Mouse (Mus musculus) fat pad, adult 2 months (tissue): ENCODE results near the gene Bmpr1a.
"Not testable (repeated sequence)": the region's sequence is repeated elsewhere in the genome, so short reads cannot be mapped to it uniquely, and the experiment has no call there.

Experiments
- DNase-seq: peaks from one replicate; pipeline ENCODE4 v3.0.0-alpha.2; 2011; ENCODE audit warnings: low read depth, low spot score; ENCODE audit errors: extremely low read depth

Gene Bmpr1a

DNA sequence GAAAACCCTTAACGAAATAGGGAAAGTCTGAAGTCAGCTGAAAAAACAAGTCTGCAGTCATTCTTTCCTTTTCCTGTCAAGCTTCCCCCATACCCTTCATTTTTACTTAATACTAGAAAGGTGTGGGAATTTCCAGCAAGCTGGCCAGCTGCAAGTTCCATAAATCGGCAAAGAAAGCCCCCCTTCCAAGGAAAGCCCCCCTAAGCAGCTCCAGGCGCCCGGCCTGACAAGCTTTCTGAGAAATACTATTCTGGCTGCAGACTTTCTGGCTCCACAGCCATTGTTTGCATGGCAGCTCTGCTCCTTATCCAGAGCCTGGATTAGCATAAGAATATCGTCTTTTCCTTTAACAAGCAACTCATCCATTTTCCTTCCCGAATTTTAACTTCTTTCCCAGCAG, 49.5 kb downstream of the Bmpr1a start:
- no peak for DNase-seq

DNA sequence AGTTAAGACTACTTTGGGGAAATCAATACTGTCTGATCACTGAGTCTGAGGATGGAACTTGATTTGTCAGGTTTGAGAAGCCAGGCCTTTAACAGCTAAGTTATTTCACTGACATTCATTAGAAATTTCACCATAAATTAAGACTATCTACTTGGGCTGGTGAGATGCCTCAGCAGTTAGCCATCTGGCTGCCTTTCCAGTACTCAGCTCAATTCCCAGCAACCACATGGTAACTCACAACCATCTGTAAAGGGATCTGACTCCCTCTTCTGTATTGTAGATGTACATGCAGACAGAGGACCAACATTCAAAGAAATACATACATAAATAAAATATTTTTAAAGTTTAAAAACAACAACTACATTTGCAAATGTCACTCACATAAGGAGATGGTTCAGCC, 51.3 kb downstream of the Bmpr1a start:
- DNase-seq: no peak

DNA sequence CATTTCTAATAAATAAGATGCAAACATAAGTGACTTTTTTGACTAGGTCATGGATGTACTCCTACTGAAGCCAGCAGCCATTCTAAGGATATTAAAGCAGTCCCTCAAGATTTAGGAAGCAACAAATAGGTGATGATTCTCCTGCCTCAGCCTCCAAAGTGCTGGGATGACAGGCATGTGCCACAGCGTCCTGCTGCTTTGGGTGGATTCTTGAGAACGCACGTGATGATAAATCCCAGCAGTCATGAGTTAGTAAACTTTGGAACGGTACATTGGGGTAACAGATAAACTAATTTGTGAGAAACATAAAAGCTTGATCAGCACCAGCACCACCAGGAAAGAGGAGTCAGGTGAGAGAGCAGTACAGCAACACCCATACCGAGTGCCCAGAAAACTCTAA, 52.7 kb downstream of the Bmpr1a start:
- DNase-seq: no peak

DNA sequence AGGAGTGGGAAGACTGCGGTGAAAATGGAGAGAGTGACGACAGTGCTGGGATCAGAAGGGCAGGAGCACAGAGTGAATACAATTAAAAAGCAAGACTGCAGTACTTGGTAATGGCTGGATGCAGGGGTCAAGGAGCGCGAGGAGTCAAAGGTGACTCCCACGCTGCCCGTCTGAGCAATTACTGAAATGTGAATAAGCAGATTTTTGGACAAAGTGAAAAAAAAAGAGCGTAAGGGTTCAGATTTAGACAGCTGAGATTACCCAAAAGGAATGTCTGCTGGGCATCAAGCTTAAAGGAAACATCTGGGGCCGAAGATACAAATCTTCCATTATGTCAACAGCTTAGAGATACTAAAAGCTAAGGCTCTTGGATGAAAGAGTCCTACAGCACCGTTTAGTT, 53.3 kb downstream of the Bmpr1a start:
- DNase-seq: no peak

DNA sequence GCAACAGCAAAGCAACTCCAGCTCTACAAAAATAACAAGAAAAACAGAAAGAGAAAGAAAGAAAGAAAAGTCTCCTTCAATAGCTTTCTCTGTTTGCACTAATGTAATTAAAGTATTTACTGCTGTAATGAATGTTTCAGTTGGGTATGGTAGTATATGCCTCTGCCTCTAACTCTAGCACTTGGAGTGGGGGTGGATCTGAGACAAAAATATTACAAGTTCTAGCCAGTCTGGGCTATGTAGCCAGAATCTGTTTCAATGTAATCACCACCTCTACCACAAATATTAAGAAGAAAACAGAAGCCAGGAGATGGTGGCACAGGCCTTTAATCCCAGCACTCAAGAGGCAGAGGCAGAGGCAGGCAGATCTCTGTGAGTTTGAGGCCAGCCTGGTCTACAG, 54.7 kb downstream of the Bmpr1a start:
- DNase-seq: no peak

DNA sequence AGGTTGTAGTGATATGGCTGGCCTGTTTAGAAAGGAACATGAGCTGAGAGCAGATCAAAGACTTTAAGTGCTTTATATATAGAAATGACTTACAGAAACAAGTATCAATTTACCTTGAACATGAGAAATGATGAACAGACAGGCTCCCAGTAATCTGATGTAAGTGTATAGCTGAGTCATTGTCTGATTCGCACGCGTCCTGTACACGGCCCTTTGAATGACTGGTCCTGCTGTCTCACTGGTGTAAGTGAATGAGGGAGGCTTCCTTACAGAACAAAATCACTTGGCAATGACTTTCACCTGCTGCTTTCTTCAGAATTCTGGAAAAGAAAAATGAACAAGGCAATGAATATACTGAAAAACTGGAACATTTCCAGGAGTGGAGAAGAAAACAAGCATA, 55.5 kb downstream of the Bmpr1a start:
- no peak for DNase-seq

DNA sequence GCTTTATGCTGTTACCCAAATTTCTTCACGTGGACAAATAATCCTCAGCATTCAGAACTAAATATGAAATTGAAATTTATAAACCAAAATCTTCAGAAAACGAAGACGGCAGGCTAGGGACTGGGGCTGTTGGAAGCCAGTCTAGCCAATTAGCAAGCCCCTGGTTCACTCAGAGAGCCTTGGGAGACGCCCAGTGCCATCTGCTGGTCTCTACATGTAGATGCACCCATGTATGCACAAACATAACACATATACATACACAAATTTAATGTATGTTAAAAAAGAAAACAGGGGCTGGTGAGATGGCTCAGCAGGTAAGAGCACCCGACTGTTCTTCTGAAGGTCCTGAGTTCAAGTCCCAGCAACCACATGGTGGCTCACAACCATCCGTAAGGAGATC, 56.5 kb downstream of the Bmpr1a start:
- DNase-seq: no peak

DNA sequence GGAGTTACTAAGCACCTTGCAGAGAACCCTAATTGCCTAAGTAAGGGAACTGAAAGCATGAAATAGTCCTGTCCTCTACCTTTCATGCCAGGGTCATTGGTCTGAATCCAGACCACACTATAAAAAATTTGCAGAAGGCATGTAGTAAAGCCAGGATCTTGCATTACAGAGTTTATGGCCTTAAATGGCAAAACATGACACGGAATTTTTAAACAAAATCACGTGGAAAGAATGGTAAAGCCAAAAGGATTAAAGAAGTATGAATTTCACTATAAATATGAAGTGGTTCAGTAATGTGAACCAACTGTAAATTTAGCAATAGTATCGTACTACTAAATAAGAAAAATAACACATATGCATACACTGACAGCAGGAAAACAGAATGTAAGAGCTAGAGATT, 57.8 kb downstream of the Bmpr1a start:
- DNase-seq: no peak

DNA sequence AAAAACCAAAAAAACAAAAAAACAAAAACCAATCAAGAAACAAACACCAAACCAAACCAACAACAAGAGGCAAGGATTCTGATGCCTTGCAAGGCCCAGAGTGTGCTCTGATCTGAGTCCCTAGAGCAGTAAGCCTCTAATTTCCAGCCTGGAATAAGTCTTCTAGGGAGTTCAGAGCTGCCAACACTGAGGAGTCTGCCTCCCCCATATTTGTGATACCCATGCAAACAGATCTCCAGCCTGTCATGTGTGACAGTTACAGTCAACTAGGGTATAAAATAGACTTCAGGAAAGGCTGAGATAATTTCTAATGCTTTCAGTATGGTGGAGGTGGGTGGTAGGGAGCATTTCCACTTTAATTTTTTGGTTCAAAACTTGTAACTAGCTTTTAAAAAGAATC, 58.2 kb downstream of the Bmpr1a start:
- DNase-seq: no peak

DNA sequence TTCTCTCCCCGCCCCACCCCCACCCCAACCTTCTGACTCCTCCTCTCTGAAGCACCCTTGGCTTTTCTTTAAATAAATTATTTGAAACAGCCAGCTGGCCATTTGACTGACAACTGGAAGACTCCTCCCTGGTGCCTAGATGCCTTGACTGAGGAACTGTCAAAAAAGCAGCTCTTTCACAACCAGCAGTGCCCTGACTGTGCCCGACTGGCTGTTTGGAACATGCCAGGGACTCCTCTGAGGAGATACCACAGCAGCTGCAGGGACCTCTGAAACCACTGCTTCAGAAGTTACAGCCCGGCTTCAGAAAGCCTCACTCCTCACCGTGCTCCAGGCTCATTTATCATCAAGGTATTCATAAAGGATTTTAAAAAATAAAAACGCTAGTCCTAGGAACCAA, 58.8 kb downstream of the Bmpr1a start:
- DNase-seq: no peak

DNA sequence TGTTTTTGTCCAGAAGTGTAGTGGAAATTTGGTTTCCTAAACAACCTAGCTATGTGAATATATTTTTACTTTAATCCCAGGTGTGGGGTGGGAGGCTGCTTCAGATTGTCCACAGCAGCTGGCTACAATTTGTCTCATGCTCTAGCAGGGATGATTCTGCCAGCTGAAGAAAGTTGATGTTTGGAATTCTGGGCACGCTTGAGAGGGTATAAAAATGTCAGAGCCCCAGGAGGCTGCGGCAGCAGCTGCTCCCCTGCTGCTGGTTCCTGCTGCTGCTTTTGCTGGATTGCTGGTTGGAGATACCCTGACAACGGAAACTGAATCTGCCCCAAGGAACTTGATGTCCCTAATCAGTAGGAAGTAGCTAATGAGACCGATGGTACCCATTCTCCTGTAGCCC, 60.6 kb downstream of the Bmpr1a start:
- DNase-seq: no peak

DNA sequence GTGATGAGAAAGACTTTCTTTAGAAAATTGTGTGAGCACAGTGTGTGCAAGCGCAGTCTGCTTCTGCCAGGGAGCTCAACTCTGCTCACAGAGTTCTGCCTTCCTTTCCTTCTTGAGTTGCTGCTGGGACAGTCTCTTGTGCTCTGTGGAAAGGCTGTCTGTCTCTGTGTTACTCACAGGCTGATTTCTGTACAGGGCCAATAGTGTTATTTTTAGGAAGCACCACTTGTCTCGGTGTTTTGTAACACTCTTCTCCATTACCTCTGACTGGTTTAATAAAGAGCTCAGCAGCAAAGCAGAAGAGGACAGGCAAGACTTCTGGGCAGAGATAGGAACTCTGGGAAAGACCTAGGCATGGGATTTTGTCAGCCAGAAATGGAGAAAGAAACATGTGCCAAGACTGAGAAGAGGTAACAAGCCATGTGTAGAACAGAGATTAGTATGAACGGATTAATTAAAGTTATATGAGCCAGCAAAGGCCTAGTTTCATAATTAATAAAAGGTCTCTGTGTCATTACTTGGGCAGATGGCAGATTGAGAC, 62.5 kb downstream of the Bmpr1a start:
- DNase-seq: peak; percentile 67

DNA sequence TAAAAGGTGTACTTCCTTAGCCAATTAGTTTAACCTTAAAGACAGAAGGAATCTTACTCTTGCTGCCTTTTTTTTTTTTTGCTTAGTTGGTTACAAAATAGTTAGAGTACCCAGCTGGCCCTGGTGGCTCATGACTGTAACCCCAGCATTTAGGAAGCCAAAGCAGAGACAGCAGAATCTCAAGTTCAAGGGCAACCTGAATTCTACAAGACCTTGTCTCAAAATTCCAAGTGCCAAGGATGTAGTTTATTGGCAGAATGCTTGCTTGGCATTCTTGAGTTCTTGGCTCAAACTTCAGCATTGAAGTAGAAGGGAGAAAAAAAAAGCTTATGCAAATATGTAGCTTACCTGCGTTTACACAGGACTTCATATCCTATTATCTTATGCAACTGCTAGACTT, 74.1 kb downstream of the Bmpr1a start:
- DNase-seq: no peak

DNA sequence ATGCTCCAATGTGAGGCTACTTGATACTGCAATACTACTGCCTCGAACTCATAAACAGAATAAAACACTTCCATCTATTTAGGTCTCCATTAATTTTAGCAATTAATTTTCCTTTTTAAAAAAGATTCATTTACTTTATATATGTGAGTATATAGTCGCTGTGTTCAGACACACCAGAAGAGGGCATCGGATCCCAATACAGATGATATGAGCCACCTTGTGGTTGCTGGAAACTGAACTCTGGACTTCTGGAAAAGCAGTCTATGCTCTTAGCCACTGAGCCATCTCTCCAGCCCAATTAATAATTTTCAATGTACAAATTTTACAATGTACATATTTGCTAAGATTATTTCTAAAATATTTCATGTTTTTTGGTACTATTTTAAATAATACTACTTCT, 74.9 kb downstream of the Bmpr1a start:
- no peak for DNase-seq

DNA sequence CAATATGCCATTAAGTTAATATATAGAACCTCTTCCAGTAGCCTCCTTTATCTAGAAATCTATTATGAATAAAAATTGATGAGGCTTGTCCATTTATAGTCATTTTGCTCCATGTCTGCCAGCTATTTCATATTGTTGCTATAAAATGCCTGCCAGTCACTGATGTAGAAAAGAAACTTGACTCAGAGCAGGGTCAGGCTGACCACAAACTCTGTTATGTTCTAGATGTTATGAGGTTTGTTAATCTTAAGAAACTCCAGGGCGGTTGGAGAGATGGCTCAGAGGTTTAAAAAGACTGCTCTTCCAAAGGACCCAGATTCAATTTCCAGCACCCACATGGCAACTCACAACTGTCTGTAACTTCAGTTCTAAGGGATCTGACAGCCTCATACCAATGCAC, 82.1 kb downstream of the Bmpr1a start:
- no peak for DNase-seq

DNA sequence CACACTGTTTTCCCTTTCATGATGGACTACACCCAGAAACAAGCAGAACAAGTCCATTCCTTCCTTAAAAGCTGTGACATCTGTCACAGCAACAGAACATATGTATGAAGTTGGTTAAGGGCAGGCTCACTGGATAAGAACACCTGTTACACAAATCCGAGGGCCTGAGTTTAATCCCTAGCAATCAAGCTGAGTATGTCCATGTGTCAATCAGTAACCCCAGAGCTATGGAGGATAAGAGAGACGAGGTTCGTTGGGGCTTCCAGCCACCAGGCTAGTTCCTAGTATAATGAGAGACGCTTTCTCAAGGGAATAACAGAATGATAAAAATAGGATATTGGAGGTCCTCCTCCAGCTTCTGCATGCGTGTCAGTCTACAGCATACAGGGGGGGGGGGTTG, 85.6 kb downstream of the Bmpr1a start:
- DNase-seq: peak; percentile 43

DNA sequence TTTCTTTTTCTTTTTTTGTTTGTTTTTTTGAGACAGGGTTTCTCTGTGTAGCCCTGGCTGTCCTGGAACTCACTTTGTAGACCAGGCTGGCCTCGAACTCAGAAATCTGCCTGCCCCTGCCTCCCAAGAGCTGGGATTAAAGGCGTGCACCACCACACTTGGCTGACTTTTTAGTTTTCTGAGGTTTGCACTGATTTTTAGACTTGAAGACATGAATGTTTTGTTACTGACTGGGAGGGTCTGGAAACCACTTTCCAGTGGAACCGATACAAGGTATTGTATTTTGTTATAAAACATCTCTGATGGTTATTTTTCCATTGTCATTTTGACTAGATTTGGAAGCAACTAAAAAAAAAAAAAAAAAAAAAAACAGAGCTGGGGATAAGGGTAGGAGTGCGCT, 86.2 kb downstream of the Bmpr1a start:
- not testable (repeated sequence) for DNase-seq

DNA sequence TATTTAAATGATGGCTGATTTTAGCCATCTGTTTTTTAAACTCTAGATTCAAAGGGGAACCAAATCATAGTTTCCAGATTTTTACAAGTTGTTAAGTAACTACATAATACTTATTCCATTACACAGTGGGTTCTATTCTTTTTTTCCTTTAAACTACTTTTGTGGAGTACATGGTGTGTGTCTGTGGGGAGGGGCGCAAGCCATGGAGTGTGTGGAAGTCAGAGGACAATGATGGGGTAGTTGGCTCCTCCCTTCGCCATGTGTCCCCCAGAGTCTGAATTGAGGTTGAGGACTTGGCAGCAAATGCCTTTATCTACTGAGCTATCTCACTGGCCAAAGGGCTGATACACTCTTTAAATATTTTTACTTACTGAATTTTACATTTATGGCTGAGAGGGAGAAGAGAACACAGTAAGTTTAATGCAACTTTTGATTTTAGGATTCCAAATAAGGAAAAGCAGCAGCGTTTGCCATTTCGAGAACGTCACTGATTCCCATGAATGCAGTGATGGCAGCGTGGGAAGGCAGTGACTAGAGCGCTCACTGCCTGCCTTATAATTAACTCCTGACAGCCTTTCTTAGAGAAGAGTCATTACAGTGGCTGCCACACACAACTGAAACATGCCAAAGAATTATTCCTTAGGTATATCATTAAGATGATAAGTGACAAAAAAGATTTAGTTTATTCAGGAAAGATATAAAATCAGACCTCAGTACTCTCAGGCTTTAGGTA, 90.8 kb downstream of the Bmpr1a start:
- no peak for DNase-seq

DNA sequence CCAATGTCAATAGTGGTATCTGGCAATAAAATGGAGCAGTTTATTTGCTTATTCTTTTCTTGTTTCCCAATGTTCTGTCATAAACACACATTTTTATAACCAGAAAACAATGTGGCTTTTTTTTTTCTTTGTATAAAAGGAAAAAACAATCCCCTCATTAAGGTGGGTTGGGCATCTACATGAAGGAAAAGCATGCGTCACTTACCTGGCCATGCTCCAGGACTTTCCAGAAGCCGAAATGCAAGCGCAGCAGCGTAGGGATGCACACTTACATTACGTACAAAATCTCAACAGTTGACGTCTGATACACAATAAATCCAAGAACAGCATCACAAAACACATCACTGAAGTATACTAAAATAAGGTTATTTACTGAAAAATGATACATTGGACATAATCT, 92.4 kb downstream of the Bmpr1a start:
- DNase-seq: no peak

DNA sequence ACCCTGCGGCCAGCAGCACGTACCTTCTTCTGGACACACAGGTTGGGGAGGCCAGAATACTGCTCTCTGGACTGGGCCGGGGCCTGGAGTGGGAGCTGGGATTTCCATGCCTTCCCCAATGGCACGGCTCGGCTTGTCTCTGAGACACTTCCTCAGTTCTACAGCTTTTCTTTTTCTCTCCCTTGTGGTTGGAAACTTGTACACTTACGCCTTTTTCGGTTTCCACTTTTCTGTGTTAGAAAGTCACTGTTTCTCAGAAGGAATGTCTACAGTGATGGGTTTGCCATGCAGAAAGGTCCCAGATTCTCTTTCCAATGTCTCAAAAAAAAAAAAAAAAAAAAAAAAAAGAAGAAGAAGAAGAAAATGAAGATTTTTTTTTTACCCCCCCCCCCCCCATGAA, 99.7 kb downstream of the Bmpr1a start:
- DNase-seq: no peak

DNA sequence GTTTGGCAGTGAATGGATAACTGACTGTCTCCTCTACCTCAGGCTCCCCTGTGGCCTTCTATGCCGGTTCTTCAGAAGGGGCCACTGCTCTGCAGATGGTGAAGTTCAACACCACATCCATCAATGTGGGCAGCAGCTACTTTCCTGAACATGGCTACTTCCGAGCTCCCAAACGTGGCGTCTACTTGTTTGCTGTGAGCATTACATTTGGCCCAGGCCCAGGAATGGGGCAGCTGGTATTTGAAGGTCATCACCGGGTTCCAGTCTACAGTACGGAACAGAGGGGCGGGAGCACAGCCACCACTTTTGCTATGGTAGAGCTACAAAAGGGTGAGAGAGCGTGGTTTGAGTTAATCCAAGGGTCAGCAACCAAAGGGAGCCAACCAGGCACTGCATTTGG, 100.3 kb downstream of the Bmpr1a start:
- DNase-seq: no peak

DNA sequence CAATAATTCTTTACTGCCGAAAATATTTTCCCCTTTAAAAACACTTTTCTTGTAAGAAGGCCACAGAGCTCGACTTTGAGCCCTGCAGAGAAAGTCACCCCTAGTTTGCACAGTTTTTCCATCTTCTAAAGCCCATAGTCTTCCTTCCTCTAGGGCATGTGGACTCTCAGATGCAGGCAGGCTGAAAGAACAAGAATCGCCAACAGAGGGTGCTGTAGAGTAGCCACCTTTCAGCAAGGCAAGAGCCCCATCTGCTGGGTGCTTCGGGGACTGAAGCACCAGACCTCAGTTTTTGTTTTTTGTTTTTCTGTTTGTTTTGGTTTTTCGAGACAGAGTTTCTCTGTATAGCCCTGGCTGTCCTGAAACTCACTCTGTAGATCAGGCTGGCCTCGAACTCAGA, 102.0 kb downstream of the Bmpr1a start:
- no peak for DNase-seq

DNA sequence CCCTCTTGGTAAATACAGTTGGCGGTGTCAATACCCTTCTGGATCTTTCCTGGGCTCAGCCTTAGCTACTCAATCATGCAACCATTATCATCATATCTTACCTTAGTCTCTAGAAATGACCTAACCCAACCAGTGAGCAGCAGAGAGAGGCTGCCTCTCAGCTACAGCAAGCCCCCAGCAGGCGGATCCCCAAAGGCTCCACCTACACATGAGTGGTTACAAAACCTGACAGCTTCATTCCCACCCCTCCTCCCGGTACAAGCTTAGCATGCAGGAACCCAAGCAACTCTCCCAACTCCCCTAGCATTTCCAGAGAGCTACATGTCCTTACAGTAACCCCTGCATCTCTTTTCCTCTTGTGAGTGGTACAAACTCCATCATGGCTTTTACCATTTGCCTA, 103.1 kb downstream of the Bmpr1a start:
- DNase-seq: no peak
